Mouse (Mus musculus) limb, embryonic 14.5 days (tissue): ENCODE measurements around the gene Gm20388. TPM values are rescaled to one million over a fixed set of nuclear protein-coding genes. Genes with fewer than 3 reads are reported as not detected.
A peak's percentile ranks its signal among the peaks of the same experiment; 100 is the strongest.

Experiments used
- ATAC-seq: fragments of 200-750 bp; cut with Nextera tagmentation; 2 replicates; pipeline ENCODE4 v1.8.0; 2017; ENCODE audit warnings: low read depth, moderate number of reproducible peaks, moderate TSS enrichment; ENCODE audit not compliant: low FRiP score
- DNase-seq: peaks from one replicate; pipeline ENCODE4 v3.0.0-alpha.2; 2015; ENCODE audit warnings: low spot score
- H3K27ac ChIP-seq: fragments of 300-500 bp; sonication (generic); replicated peaks from 2 replicates; pipeline ENCODE4 v1.5.1; 2014; ENCODE audit warnings: low read depth, mild to moderate bottlenecking, low read length, moderate library complexity, mixed read lengths
- H3K27me3 ChIP-seq: fragments of 300-500 bp; sonication (generic); 2 replicates; pipeline ENCODE4 v1.6.1; 2014; ENCODE audit warnings: low read length, mixed read lengths; ENCODE audit not compliant: control insufficient read depth, insufficient read depth
- H3K36me3 ChIP-seq: fragments of 300-500 bp; sonication (generic); 2 replicates; pipeline ENCODE4 v1.6.1; 2014; ENCODE audit warnings: mild to moderate bottlenecking, low read length, moderate library complexity, mixed read lengths; ENCODE audit not compliant: control insufficient read depth, insufficient read depth
- H3K4me1 ChIP-seq: fragments of 300-500 bp; sonication (generic); 2 replicates; pipeline ENCODE4 v1.6.1; 2014; ENCODE audit warnings: antibody characterized with exemption, low read length, mixed read lengths; ENCODE audit not compliant: control insufficient read depth, insufficient read depth
- H3K4me2 ChIP-seq: fragments of 300-500 bp; sonication (generic); replicated peaks from 2 replicates; pipeline ENCODE4 v1.6.1; 2014; ENCODE audit warnings: low read depth, mild to moderate bottlenecking, low read length, moderate library complexity; ENCODE audit not compliant: severe bottlenecking
- H3K4me3 ChIP-seq: fragments of 300-500 bp; sonication (generic); replicated peaks from 2 replicates; pipeline ENCODE4 v1.5.1; 2014; ENCODE audit warnings: low read length
- H3K9ac ChIP-seq: fragments of 300-500 bp; sonication (generic); 2 replicates; pipeline ENCODE4 v1.6.1; 2014; ENCODE audit warnings: mild to moderate bottlenecking, low read depth, low read length, moderate library complexity; ENCODE audit not compliant: severe bottlenecking
- H3K9me3 ChIP-seq: fragments of 300-500 bp; sonication (generic); 2 replicates; pipeline ENCODE4 v1.6.1; 2016; ENCODE audit warnings: low read length; ENCODE audit not compliant: control insufficient read depth
- POLR2A ChIP-seq: fragments of 200-500 bp; IDR thresholded peaks from 2 replicates; pipeline ENCODE4 v1.8.0; 2012; ENCODE audit warnings: inconsistent platforms, mild to moderate bottlenecking, moderate library complexity, borderline replicate concordance; ENCODE audit not compliant: insufficient read depth, insufficient read length; ENCODE audit errors: extremely low read depth
- WGBS: fragments of 180-500 bp; shearing (Covaris S2); extraction: QIAGEN DNeasy Blood & Tissue Kit; methylation state at CpG from one replicate; pipeline ENCODE4 v1.1.7; 2014; 5-methylcytosine and 5-hydroxymethylcytosine counted together
- polyA plus RNA-seq, 2 experiments: library from polyadenylated mRNA; depleted of rRNA in 1 of 2; stranded (reverse) in 1 of 2; unstranded in 1 of 2; fragments of >200 nt; fragmentation: Nextera tagmentation in 1 of 2; extraction: Ambion mirVana in 1 of 2; gene quantifications; 2 replicates each; pipeline versions ENCODE4 v1.2.1 to v1.2.3; 2012 to 2014

Gm20388 gene
- polyA plus RNA-seq (2012; rRNA removed) (49.9 and 63.3 TPM in 2 replicates), polyA plus RNA-seq (2014; fragmentation: Nextera tagmentation; extraction: Ambion mirVana) (1.9 TPM in 1 of 2 replicates, not detected in the other)

DNA sequence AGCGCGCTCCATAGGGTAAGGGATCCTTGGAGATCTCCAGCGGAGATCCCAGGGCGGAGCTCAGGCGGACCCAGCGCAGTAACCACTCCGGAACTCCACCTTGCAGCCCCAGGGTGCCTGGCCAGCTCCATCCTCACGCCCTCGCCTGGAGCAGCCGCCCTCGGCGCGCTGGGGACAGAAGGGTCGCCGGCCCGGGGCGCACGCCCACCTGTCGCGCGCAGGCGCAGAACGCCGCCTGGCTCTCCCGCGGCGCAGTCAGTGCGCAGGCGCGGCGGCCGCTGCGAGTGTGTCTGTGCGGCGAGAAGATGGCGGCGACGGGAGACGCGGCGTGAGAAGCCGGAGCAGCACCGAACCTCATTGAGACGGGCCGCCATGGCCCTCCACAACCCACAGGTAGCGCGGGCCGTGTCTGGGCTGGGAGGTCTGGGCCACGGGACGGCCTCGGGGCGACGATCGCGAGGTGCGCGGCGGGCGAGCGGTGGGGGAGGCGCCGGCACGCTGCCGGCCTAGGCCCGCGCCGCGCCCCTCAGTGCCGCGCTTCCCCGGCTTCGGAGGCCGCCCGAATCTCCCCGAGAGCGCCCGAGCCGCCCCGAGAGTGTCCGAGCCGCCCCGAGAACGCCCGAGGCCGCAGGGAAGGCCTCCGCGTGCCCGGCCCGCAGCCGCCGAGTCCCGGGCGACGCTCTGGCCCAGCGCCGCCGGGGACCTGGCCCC lies at the start of gene Gm20388:
Gene Gm20388, plus strand, starts transcription at position 295 of the 711 bp plus-strand sequence.
- peak; percentile 72; the same call in 1 of the 2 replicates for TF ChIP-seq POLR2A

DNA sequence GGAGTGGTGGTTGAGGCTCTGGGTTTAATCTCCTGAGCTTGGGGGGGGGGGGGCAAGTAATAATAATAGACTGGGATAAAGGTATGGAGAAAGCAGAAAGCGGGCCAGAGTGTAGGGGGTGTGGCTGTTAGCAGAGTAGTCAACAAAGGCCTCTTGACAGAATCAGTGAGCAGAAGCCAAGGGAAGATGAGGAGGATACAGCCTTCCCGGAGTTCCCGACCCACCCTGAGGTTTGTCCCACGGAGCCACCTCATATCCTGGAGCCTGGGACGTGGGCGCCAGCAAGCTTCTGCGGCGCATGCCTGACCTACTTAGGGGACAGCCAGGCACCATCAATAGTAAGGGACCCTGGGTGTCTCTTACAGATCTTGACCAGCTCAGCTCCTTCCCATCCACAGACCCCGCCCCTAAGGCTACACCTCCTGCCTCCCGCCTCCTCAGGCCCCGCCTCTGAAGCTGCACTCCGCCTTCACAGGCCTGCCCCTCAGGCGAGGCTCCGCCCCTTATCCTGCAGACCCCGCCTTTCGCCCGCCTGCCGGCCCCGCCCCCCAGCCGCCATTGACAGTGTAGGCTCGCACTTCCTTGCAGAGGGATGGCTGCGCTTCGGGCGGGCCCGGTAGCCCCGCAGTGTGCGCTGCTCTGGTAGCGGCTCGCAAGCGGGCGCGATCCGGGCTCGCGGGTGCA lies 48.8 kb upstream of the Gm20388 start, which contains the start of gene Klhl36:
Gene Klhl36, plus strand, starts transcription at position 561 of the 684 bp plus-strand sequence.
- H3K4me3 ChIP-seq, result peak within 1 kb of the TSS; percentile 76
- peaks cover 12% of the 10 kb centered on the region for H3K27me3 ChIP-seq
- peak; percentile 89 for DNase-seq
- peak; percentile 97 for ATAC-seq
- no peaks in the 10 kb centered on the region for H3K9me3 ChIP-seq
- peak within 1 kb of the TSS; percentile 89 for H3K4me2 ChIP-seq
- H3K4me1 ChIP-seq, result peaks cover 8% of the 10 kb centered on the region
- TF ChIP-seq POLR2A, result 0 out of 2 replicates have a peak, but pooled peaks have one; percentile 30
- WGBS, result 2% methylated on average over 28 of the region's 35 CpGs
- H3K27ac ChIP-seq, result no peak within 1 kb of the TSS
- no peaks in the 10 kb centered on the region for H3K36me3 ChIP-seq
- peak within 1 kb of the TSS; percentile 75 for H3K9ac ChIP-seq

More for the DNA sequence above, at the start of gene Gm20388:
- H3K4me1 ChIP-seq, result peaks cover 25% of the 10 kb centered on the region
- DNase-seq (peak; percentile 85), ATAC-seq (peak; percentile 93)
- peak within 1 kb of the TSS; percentile 86 for H3K9ac ChIP-seq
- H3K9me3 ChIP-seq, result no peaks in the 10 kb centered on the region
- under 1% methylated on average over 77 of the region's 97 CpGs for WGBS
- peaks cover 5% of the 10 kb centered on the region; the same call in 1 of the 2 replicates for H3K27me3 ChIP-seq
- H3K27ac ChIP-seq, result peak within 1 kb of the TSS; percentile 93
- no peaks in the 10 kb centered on the region for H3K36me3 ChIP-seq
- H3K4me2 ChIP-seq, result peak within 1 kb of the TSS; percentile 92
- peak within 1 kb of the TSS; percentile 82 for H3K4me3 ChIP-seq

DNA sequence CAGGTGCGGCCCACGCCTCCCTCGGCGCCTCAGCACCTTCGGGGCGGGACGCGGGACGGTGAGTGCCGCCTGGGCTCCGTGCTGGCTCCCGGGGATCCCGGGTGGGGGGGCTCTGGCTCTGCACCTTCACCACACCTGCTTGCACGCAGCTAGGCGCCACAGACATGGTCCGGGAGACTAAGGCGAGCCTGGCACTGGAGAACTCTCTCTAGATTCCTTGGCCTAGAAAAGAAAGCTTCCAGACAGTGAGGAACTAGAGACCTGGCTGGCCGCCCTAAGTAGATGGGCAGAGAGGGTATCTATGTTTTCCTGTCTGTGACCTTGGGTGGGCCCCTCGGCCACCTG lies 48.3 kb upstream of the Gm20388 start:
- H3K27ac ChIP-seq, result no peak overlapping the region
- H3K4me2 ChIP-seq, result peak overlapping the region; percentile 89
- H3K9me3 ChIP-seq, result no peaks in the 10 kb centered on the region
- H3K4me3 ChIP-seq, result peak overlapping the region; percentile 76
- under 1% methylated on average over 19 of the region's 19 CpGs for WGBS
- TF ChIP-seq POLR2A, result no peak
- no peak for DNase-seq
- H3K4me1 ChIP-seq, result peaks cover 8% of the 10 kb centered on the region
- peaks cover 12% of the 10 kb centered on the region for H3K27me3 ChIP-seq
- H3K9ac ChIP-seq, result peak overlapping the region; percentile 75
- H3K36me3 ChIP-seq, result no peaks in the 10 kb centered on the region
- ATAC-seq, result peak; percentile 30

DNA sequence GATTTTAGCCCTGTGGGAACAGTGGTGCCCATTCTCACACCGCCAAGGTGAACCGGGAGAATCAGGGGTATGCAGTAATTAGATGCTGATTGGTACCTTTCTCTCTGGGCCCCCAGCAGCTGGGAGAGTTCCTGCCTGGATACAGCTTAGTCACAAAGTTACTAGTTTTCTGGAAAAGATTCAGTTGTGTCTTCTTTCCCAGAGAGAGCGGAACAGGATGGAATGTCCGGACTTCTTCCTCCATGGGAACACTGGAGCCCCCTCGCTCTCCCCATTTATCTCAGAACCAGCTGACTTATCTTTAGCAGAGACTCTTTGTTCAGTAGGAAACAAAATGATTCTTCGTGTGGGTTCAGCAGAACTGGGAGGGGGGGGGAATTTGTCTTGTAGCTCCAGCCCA lies 47.9 kb upstream of the Gm20388 start:
- H3K4me1 ChIP-seq, result peaks cover 8% of the 10 kb centered on the region
- DNase-seq, result no peak
- no peak for ATAC-seq
- peak overlapping the region; percentile 76 for H3K4me3 ChIP-seq
- TF ChIP-seq POLR2A, result no peak
- no peaks in the 10 kb centered on the region for H3K36me3 ChIP-seq
- H3K27ac ChIP-seq, result no peak overlapping the region
- peak overlapping the region; percentile 89 for H3K4me2 ChIP-seq
- peak overlapping the region; percentile 75 for H3K9ac ChIP-seq
- peaks cover 12% of the 10 kb centered on the region for H3K27me3 ChIP-seq
- H3K9me3 ChIP-seq, result no peaks in the 10 kb centered on the region
- WGBS, result 13% methylated on average over 6 of the region's 6 CpGs

DNA sequence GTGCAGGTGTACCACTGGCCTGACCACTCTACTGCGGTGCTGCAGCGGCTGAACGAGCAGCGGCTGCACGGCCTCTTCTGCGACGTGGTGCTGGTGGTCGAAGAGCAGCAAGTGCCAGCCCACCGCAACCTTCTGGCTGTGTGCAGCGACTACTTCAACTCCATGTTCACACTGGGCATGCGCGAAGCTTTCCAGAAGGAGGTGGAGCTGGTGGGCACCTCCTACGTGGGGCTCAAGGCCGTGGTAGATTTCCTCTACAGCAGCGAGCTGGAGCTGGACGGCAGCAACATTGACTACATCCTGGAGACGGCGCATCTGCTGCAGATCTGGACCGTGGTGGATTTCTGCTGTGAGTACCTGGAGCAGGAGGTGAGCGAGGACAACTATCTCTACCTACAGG lies 41.0 kb upstream of the Gm20388 start:
- H3K27me3 ChIP-seq, result no peaks in the 10 kb centered on the region
- 78% methylated on average over 20 of the region's 20 CpGs for WGBS
- no peak overlapping the region for H3K4me2 ChIP-seq
- no peak for TF ChIP-seq POLR2A
- no peak for ATAC-seq
- no peak for DNase-seq
- no peaks in the 10 kb centered on the region for H3K4me1 ChIP-seq
- peaks cover 33% of the 10 kb centered on the region for H3K36me3 ChIP-seq
- peaks cover 9% of the 10 kb centered on the region; the same call in 1 of the 2 replicates for H3K9me3 ChIP-seq
- no peak overlapping the region for H3K4me3 ChIP-seq
- H3K9ac ChIP-seq, result no peak overlapping the region
- H3K27ac ChIP-seq, result no peak overlapping the region
